Mouse (Mus musculus): Measurements from ENCODE around the gene Gpr143. TPM values are rescaled to one million over a fixed set of nuclear protein-coding genes. Genes with fewer than 3 reads are reported as not detected.
A peak's percentile ranks its signal among the peaks of the same experiment; 100 is the strongest.
"Not testable (repeated sequence)": the region's sequence is repeated elsewhere in the genome, so short reads cannot be mapped to it uniquely, and the experiment has no call there.

The Gpr143 gene
- total RNA-seq (2021), result under 1 TPM in 1 of 2 experiments, not detected in 1; 0.46 TPM

DNA sequence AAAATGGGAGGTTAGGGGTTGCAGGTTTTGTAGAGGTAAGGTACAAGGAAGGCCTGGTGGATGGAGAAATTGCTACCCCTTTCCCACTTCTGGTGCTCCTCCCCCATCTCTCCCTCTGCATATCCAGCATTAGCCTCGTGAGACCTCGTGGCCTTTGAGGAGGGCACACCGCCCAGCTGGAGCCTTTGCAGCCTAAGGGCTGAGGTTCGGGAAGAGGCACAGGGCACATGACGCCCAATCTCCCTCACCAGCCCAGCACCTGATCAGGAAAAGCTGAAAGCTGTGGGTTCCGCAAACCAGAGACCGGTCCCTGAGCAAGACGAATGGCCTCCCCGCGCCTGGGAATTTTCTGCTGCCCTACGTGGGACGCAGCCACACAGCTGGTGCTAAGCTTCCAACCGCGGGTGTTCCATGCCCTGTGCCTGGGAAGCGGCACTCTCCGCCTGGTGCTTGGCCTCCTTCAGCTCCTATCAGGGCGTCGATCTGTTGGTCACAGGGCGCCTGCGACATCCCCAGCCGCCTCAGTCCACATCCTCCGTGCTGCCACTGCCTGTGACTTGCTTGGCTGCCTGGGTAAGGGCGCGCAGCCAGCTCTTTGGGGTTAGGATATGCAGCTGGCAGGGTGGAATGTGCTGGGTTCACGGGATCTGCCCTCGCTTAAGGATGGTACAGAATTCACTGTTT is at the start of gene Gpr143:
Gene Gpr143, plus strand, starts transcription at position 202 of the 684 bp plus-strand sequence.
- DNase-seq, result peak in 1 of 2 experiments; percentile 2

DNA sequence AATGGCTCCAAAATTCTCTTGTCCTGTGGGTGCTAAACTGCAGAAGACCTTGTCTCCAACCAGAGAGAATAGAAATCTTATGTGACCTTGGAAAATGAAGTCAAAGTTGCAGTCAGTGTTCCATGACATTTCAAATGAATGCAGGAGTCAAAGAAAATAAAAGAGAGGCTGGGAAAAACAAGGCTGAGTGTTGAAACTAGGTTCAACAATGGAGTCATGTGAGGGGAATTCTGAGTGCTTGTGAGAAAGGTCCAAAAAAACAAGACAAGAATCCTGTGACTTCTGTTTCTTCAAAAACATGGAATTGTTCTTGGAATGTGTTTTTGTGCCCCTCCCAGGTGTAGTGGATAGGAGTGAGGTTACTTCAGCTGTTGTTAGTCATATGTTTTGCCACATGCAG is 46.4 kb upstream of the Gpr143 start:
- no peak for DNase-seq

DNA sequence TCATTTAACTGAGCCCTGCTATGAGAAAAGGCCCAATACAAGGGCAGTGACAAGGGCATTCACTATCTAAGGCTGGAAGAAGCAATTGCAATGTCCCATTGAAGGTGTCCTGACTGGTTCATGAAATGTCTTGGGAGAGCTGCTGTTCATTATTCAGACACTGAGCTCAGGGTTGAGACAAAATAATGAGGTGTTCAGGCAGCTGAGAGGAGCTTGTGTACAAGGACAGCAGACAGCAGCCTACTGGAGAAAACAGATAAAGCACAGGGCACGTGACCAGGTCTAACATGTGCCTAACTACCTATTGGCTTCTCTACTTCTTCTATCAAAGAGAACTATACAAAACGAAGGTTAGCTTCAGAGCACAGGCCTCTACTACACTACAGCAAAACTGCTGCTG is 43.5 kb upstream of the Gpr143 start:
- no peak for DNase-seq

DNA sequence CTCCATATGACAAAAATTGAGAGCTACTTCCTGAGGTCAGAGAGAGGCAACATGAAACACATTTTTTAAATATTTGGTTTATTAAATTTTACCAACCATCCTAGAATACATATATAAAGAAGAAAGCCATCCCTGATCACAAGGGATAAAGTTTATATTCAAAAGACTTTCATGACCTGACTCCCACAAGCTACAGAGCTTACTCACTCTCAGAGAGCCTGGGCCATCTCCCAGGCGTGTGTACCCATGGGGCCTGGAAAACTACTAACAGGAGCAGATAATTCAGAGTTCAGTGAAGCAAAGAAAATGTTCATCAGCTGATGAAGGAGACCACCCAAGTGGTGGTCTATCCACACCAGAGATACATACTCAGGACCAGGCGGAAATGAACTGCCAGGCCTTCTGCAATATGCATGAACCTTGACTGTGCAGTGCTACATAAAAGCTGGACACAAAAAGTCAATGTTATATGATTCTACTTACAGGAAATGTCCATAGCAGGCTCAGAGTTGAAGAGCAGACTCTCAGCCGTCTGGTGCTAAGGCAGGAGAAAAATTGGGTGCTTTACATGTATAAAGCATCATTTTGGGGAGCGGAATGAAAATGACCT is 42.9 kb upstream of the Gpr143 start:
- no peak for DNase-seq

DNA sequence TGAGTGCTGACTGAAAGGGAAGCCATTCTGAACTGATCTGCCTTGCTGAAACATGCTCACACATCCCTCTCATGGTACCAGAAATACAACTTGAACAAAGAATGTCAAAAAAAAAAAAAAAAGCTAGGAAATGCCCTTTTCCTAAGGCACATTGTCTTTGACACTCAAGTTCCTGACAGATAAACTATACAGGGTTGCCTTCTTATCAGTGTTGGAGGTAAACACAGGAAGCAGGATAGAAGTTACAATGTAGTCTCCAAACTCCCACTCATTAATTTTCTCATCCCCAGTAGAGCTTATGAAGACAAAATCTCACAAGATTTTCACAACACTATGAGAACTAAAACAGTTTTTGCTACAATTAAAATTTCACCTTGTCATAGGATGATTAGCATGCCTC is 38.1 kb upstream of the Gpr143 start:
- no peak for DNase-seq

DNA sequence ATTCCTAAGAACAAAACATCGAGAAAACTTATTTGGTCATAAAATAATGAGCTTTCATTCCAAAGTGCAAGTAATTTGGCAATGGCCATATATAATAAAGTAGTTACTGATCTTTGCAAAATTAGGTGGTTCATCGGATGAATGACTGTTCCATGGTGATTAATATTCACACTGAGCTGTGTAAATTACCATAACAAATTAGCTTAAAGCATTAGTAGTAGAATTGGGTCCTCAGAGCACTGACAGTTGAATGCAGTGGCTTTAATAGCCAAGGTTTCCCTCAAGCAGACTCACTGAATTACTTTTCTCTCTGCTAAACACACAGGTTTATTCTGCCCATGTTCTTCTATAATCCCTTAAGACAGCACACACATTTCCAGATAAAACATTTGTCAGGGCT is 35.8 kb upstream of the Gpr143 start:
- DNase-seq, result no peak

DNA sequence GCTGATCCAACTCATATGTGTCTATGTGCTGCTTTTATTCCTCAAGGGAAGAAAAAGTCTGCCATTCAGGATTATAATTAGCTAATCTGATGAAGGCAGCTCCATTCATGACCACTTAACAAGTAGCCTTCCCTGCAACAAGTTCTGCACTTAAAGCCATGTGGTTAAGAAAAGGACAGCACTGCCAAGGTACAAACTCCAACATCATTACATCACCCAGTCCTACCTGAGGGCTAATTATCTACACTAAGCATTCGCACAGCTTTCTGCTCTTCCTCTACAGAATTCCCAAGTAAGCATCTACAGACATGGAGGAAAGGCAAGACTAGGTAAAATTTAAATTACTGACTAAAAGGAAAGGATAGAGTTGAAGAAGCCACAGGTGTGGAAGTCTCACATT is 25.9 kb upstream of the Gpr143 start:
- no peak for DNase-seq

DNA sequence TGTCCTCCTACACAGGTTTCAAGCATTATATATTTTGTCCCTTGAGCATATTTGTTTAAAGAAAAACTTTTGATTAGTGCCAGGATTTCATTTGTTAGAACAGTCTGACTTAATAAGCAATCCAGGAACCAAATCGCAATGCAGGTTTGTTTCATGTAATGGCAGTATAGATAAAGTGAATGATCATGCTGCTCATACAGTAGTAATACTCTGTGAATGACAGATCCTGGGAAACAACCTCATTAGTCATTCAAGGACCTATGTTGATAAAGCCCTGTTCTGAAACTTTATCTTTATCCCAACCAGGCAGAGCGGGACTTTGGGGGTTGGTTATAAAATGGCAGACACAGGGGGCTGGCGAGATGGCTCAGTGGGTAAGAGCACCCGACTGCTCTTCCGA is 25.4 kb upstream of the Gpr143 start:
- no peak for DNase-seq

DNA sequence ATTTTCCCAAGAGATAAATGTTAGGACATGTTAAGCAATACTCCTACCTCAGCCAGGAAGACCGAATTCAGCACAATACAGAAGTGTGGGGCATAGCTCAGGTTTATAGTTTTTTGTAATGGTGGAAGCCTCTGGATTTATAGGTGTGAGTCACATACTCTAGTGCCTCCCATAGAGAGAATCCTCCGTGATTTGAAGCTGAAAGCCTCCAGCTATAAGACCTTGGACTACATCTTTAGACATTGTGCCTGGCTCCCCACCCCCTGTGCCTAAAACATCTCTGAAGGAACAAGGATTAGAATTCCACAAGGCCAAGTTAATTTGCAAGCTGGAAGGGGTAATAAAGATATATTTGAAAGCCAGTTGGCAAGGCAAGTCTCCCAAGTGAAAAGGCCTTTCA is 19.3 kb upstream of the Gpr143 start:
- DNase-seq, result no peak

DNA sequence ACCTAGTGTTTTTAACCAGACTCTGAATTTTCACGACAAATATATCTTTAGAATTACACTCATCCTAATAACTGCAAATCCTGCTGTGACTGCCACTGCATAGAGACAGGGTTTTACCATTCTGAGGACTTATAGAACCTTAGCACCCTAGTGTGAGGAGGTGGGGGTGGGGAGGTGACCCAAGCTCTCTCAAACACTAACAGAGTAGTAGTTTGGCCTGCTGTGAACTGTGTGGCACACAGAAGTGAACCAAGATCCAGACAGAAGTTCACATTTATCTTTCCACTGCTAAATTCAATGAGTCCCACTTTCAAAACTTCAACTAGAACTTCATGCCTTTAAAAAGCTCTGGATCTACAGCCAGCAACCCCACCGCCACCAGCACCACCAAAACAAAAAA is 18.9 kb upstream of the Gpr143 start:
- no peak for DNase-seq

DNA sequence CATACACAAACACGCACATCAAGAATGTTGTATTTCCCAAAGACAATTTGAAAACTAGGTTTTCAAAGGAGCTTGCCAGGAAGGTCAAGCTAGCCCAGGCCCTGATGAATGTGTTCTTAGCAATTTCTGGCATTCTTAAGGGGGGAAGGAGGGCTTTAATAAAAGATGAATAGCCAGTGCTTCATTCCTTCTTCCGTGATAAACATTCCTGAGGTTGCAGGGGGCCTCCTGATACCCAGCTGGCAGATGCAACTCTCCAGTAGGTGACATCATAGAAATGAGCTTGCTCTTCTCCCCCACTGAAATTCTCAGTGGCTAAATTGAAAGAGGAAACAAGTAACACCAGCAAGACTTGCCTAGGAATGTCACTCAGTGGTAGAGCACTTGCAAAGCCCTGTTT is 17.6 kb upstream of the Gpr143 start:
- no peak for DNase-seq

DNA sequence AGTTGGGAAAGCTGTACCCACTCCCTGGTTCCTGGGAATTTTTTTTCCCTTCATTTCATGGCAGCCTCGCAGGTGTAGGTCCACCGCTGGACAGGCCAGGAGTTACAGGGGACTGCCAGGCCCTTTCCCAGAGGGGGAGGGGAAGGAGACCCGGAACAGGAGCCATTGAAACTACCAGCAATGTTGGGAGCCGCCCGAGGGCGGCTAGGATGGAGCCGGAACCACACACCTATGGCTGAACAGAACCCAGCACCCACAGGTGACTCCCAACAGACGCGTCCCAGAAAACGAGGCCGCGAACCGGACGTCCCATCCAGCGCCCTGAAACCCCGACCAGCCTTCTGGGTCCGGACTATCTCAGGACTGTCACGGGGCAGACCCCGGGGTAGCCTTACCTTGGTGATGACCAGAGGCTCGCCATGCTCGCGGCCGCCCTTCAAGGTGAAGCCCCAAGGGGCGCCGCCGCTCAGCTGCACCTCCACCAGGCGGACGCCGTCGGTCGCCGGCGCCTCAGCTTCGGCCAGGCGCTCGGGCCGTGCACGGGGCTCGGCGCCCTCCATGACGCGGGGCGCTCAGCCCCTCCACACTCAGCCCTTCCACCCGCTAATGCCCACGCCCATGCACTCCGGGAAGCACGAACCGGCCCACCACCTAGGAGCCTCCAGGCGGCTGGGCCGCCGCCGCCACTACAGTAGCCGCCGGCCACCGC is 12.7 kb upstream of the Gpr143 start, which contains the start of gene Shroom2:
Gene Shroom2, minus strand, starts transcription at position 575 of the 709 bp plus-strand sequence.
- DNase-seq, result peak; percentile 1 to 8

DNA sequence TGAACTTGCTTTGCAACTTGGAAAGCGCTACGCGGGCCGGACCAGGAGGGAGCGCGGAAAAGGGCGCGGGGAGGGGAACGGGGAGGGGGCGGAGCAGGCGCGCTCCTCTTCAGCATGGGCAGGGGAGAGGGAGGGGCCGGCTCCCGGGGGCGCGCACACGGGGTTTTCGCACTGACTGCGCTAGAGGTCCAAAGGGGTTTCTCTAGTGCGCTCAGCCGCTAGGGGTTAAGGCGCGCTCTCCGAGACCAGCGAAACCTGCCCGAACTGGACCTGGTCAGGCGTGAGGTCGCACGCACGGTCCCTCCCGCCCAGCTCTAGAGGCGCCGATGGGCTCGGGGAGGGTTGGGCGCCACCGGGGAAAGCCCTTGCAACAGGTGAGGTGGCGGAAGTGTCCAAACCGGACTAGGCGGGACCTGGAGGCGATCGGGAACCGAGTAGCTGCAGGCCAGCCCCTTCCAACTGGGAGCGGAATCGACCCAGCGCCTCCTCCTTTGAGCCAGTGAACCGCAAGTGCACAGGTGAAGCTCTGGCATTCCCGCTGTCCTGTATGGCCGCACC is 12.0 kb upstream of the Gpr143 start:
- DNase-seq, result peak in 1 of 2 experiments; percentile 9

DNA sequence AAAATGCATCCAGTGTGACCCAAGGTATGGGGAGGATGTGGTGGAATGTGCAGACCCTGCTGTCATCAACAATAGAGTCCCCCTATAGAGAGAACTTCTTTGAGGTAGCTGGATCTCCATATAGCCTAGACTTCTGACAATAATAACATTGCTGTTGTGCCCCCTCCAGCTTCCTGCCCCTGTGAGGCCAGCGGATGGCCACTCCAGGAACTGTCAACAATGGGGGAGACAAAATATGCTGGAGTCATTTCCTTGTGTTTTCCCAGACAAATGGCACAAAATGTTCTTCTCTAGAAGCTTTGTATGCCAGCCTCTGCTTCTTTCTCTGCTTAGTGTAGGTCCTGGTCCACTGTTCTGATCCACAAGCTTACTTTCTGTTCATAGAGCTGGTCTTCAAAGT is 6.4 kb downstream of the Gpr143 start:
- no peak for DNase-seq

DNA sequence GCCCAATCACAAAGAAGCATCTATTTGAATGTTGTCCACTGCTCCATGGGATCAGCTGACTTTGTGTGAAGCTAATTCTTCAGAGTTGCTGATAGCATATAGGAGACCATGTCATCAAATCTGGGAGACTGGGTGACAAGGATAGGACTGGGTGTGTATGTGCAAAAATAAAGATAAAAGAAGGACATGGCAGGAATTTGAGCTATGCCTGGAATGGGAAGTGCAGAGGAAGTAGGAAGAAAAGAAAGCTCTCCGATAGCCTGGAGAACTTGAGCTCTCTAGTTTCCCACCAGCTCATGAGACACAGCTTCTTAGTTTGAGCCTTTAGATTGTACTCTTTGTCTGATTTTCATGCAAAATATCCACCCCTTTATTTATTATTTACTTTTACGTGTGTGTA is 6.9 kb downstream of the Gpr143 start:
- no peak for DNase-seq

DNA sequence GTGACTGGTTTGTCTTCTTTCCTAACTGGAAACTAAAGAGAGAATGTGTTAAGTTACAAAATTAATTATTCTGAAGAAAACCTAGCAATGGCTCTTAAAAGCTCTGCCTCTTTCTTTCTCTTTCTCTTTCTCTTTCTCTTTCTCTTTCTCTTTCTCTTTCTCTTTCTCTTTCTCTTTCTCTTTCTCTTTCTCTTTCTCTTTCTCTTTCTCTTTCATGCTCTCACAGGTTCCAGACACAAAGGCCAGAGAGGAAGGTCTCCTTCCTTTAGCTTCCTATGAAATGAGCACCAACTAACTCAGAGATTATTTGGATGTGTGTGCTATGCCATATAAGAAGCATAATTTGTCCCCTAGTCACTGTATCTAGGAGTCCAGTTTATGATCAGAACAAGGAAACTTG is 23.6 kb downstream of the Gpr143 start:
- no peak for DNase-seq

DNA sequence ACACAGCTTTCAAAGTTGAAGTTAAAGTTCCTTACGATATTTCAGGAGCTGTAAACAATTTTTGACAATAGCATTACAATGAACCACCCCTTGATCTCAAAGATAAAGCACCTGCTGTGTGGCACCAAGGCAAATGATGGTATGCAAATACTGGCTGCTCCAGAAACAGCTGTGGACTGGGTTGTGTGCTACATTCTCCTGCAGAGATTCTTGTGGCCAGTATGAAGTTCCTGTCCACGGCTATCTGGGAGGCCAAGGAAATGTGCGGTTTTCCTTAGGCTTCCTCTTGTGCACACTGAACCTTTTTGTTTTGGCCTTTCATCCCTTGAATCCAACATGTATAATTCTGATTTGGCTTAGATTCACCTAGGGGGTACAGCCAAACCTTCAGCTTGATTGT is 31.6 kb downstream of the Gpr143 start:
- DNase-seq, result no peak

DNA sequence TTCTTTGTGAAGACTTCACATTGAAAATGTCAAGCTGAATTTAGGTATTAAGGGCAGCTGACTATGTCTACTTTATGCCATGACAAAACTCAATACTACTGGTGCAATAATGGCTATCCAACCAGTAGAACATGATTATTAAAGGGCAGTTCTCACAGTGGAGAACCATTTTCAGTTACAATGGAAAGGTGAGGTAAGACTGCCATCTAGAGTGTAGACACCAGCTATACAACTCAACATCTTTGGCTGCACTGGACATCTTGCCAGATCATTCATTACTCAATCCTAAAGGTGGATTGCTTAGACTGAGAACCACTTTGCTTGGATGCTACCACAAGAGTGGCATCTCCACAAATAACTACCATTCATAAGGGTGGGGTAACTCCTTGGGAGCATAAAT is 37.3 kb downstream of the Gpr143 start:
- DNase-seq, result no peak

DNA sequence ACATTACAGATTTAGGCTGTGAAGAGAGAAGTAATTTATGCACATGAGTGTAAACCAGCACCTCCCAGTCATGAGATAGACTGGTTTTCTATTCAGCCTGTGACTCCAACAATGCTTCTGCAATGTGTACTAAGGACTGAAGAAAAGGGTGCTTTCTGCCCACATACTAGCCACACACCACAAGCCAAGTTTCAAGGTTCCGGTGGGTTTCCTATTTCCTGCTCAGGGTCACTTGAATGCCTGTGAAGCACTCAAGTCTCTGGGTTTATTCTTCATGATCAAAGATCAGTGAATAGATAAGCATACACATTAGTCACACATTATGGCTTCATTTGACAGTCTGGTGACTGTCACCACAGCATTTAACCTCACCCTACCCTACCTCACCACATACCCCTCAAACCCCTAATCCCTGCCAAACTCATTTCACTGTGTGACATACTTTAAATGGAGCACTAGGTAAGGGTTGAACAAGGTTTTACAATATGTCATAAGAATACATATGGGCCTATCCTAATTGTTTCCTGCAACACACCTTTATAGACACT is 49.4 kb downstream of the Gpr143 start:
- not testable (repeated sequence) for DNase-seq

DNA sequence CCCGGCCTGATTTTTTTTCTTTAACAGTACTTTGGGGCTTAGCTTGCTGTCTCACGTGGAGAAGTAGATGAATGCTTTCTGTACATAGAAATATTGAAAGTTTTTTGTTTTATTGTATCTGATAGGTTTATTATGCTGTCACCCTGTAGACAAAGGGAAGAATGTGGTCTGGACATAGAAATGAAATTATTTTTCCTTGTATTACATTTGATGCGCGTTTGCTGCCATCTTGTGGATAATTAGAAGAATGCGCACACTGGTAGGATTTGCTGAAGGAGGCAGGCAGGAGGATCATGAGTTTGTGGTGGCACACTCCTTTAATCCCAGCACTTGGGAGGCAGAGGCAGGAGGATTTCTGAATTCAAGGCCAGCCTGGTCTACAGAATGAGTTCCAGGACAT is 53.2 kb downstream of the Gpr143 start:
- DNase-seq, result peak in 1 of 2 experiments; percentile 8

DNA sequence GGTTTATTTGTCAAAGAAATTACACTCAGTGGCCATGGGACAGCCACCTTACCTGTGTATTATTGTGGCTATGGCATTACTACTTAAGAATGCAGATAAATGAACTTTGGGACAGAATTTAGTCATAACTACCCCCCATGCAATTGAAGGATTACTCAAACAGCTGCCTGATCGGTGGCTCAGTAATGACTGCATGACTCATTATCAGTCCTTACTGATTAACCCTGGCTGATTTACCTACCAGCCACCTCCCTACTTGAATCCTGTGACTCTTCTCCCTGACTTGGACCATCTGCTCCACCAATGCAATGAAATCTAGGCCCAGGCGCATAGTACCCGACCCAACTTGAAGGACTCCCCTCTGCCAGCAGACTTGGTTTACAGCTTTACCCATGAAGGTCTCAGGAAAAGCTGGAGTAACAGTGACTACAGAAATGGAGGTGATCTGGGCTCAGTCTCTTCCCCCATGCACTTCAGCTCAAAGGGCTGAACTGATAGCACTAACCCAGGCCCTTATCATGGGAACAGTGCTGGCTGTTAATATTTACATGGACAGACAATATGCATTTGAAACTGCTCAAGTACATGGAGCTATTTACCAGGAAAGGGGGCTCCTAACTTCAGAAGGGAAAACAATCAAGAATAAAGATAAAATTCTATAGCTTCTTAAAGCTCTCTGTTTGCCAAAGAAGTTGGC is 73.5 kb downstream of the Gpr143 start:
- no peak for DNase-seq

Data from layer of hippocampus, postnatal 36 days (tissue).